Mouse (Mus musculus) forebrain, embryonic 11.5 days (tissue): ENCODE measurements at regions not wholly inside any gene's neighbourhood (a gene's known extent, or its start where the extent isn't known, plus 50 kb on each side); places are given as distances from the start of the nearest gene placed in this dataset.
A peak's percentile ranks its signal among the peaks of the same experiment; 100 is the strongest.

ENCODE experiments used
- ATAC-seq: fragments of 200-750 bp; cut with Nextera tagmentation; replicated peaks from 2 replicates; pipeline ENCODE4 v1.8.0; 2017; ENCODE audit warnings: moderate TSS enrichment; ENCODE audit not compliant: low FRiP score
- DNase-seq: peaks from one replicate; pipeline ENCODE4 v3.0.0-alpha.2; 2017; ENCODE audit warnings: low spot score
- H3K27ac ChIP-seq: fragments of 300-500 bp; sonication (generic); 2 replicates; pipeline ENCODE4 v1.5.1; 2014; ENCODE audit warnings: low read depth, low read length
- H3K27me3 ChIP-seq: fragments of 300-500 bp; sonication (generic); 2 replicates; pipeline ENCODE4 v1.6.1; 2014; ENCODE audit warnings: mild to moderate bottlenecking, low read length, mixed read lengths; ENCODE audit not compliant: control insufficient read depth, insufficient read depth
- H3K36me3 ChIP-seq: fragments of 300-500 bp; sonication (generic); 2 replicates; pipeline ENCODE4 v1.6.1; 2014; ENCODE audit warnings: mild to moderate bottlenecking, low read length, moderate library complexity, mixed read lengths; ENCODE audit not compliant: control insufficient read depth, insufficient read depth
- H3K4me1 ChIP-seq: fragments of 300-500 bp; sonication (generic); replicated peaks from 2 replicates; pipeline ENCODE4 v1.6.1; 2014; ENCODE audit warnings: low read length, mixed read lengths; ENCODE audit not compliant: control insufficient read depth, insufficient read depth
- H3K4me2 ChIP-seq: fragments of 300-500 bp; sonication (generic); 2 replicates; pipeline ENCODE4 v1.6.1; 2014; ENCODE audit warnings: low read depth, mild to moderate bottlenecking, low read length, moderate library complexity, mixed read lengths; ENCODE audit not compliant: severe bottlenecking
- H3K4me3 ChIP-seq: fragments of 300-500 bp; sonication (generic); 2 replicates; pipeline ENCODE4 v1.5.1; 2014; ENCODE audit warnings: low read depth, low read length
- H3K9ac ChIP-seq: fragments of 300-500 bp; sonication (generic); 2 replicates; pipeline ENCODE4 v1.6.1; 2014; ENCODE audit warnings: low read length
- H3K9me3 ChIP-seq: fragments of 300-500 bp; sonication (generic); 2 replicates; pipeline ENCODE4 v1.6.1; 2016; ENCODE audit warnings: low read length, mixed read lengths; ENCODE audit not compliant: control insufficient read depth
- WGBS: fragments of 180-500 bp; shearing (Covaris S2); extraction: QIAGEN DNeasy Blood & Tissue Kit; methylation state at CpG from one replicate; pipeline ENCODE4 v1.1.7; 2014; 5-methylcytosine and 5-hydroxymethylcytosine counted together

GRCm38 (mm10) chr13:82849037-82849436 lies 654.8 kb upstream of the Mef2c start:
- Histone ChIP-seq H3K27ac (no peak overlapping the region), H3K27me3 (no peaks in the 10 kb centered on the region), H3K9me3 (no peaks in the 10 kb centered on the region), H3K36me3 (no peaks in the 10 kb centered on the region), H3K4me3 (no peak overlapping the region), H3K4me2 (no peak overlapping the region), H3K4me1 (no peaks in the 10 kb centered on the region), H3K9ac (no peak overlapping the region)
- no peak for DNase-seq
- 81% methylated on average over 3 of the region's 3 CpGs for WGBS
- no peak for ATAC-seq

- Histone ChIP-seq H3K27me3 (no peaks in the 10 kb centered on the region), H3K9ac (no peak overlapping the region), H3K27ac (no peak overlapping the region), H3K4me2 (no peak overlapping the region), H3K36me3 (no peaks in the 10 kb centered on the region), H3K4me1 (no peaks in the 10 kb centered on the region), H3K4me3 (no peak overlapping the region), H3K9me3 (no peaks in the 10 kb centered on the region)
- no peak for DNase-seq
- ATAC-seq = no peak
Observed at GRCm38 (mm10) chr13:82869869-82870268, 634.0 kb upstream of the Mef2c start.

DNA sequence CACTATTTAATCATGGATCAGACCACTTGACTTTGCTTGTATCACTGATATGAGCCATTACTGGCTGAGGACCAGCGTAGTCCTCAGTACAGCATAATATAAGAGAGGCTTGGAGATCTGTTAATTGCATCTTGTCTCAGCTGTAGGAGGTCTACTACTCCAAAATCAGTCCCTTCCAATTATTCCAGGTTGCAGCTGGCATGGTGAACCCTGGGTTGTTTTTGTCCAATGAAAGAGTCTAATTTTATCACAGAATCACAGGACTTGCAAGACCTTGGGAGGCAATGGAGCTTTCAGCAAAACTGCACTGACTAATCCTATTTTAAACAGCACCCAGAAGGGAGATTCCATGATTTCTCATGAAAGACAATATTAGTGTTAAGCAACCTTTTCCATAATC lies 629.7 kb upstream of the Mef2c start:
- H3K9ac ChIP-seq = no peak overlapping the region
- no peak for ATAC-seq

DNA sequence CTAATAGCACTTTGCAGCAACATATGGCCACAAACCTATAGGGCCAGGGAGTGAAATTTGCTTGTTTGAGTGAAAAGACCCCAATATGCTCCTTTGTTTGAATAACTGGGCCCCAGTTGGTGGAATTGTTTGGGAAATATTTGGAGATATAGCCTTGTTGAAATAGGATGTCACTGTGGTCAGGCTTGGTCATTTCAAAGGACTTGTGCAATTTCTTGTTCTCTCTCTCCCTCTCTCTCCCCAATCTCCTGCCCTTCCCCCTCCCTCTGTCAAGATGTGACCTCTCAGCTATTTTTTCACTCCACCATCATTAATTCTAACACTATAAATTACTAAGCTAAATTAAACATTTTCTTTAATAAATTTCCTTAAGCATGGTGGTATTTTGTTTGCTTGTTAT lies 620.5 kb upstream of the Mef2c start:
- ATAC-seq = no peak

More for the DNA sequence above, 629.7 kb upstream of the Mef2c start:
- H3K4me1 ChIP-seq = no peaks in the 10 kb centered on the region
- WGBS = 82% methylated on average over 1 of the region's 1 CpGs
- H3K4me2 ChIP-seq = no peak overlapping the region
- H3K27me3 ChIP-seq = no peaks in the 10 kb centered on the region
- H3K9me3 ChIP-seq = no peaks in the 10 kb centered on the region
- H3K4me3 ChIP-seq = no peak overlapping the region
- H3K27ac ChIP-seq = no peak overlapping the region
- no peaks in the 10 kb centered on the region for H3K36me3 ChIP-seq
- no peak for DNase-seq

DNA sequence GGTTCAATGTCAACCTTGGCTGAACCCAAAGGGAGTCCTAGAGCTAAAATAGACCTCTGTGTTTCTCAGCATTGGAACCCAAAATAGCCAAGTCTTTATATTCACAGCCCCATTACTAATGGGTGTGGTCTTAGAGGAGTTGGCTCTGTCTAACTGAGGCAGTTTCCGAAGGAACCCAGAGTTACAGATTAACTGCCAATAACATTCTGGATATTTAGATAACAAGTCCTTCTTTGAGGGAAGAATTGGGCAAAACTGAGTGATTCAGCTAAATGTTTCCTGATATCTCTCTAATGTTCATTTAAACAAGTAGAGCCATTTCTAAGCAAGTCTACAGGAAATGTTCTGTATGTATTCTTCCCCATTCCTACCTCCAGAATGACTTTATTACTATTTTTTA lies 615.1 kb upstream of the Mef2c start:
- H3K4me1 ChIP-seq = no peaks in the 10 kb centered on the region
- no peak overlapping the region for H3K4me2 ChIP-seq
- H3K27ac ChIP-seq = no peak overlapping the region
- no peak overlapping the region for H3K4me3 ChIP-seq
- no peaks in the 10 kb centered on the region for H3K9me3 ChIP-seq
- H3K27me3 ChIP-seq = no peaks in the 10 kb centered on the region
- no peak for ATAC-seq
- H3K36me3 ChIP-seq = no peaks in the 10 kb centered on the region
- WGBS = 98% methylated on average over 1 of the region's 1 CpGs
- H3K9ac ChIP-seq = no peak overlapping the region
- no peak for DNase-seq

More for the DNA sequence above, 620.5 kb upstream of the Mef2c start:
- Histone ChIP-seq H3K4me2 (no peak overlapping the region), H3K36me3 (no peaks in the 10 kb centered on the region), H3K9me3 (no peaks in the 10 kb centered on the region), H3K27ac (no peak overlapping the region), H3K27me3 (no peaks in the 10 kb centered on the region), H3K4me1 (no peaks in the 10 kb centered on the region), H3K4me3 (no peak overlapping the region), H3K9ac (no peak overlapping the region)
- DNase-seq = no peak

GRCm38 (mm10) chr13:82892731-82893130 lies 611.1 kb upstream of the Mef2c start:
- Histone ChIP-seq H3K9ac (no peak overlapping the region), H3K27ac (no peak overlapping the region), H3K4me3 (no peak overlapping the region), H3K4me2 (no peak overlapping the region), H3K36me3 (no peaks in the 10 kb centered on the region), H3K27me3 (no peaks in the 10 kb centered on the region), H3K9me3 (no peaks in the 10 kb centered on the region), H3K4me1 (no peaks in the 10 kb centered on the region)
- WGBS = 73% methylated on average over 2 of the region's 2 CpGs
- DNase-seq = no peak
- ATAC-seq = no peak

DNA sequence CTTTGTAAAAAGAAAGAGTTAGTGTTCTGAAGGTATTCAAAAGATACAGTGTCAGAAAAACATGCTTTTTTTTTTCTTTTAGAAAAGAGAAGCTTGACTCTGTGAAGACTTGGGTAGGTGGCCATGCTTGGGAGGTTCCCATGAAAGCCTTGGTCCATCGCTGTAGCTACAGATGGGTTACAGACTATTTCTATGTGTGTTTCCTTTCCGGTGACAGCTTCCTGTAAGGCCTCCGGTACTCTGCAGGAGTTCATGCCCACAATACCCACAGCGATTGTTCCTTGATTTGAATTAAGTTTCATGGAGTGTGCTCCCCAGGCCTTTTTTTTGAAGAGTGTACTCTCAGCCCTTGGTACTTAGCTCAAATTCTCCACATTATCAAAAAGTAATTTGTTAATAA lies 604.1 kb upstream of the Mef2c start:
- no peak overlapping the region for H3K4me2 ChIP-seq
- H3K36me3 ChIP-seq = no peaks in the 10 kb centered on the region
- H3K27ac ChIP-seq = no peak overlapping the region
- WGBS = 75% methylated on average over 4 of the region's 4 CpGs
- H3K27me3 ChIP-seq = no peaks in the 10 kb centered on the region
- DNase-seq (no peak), ATAC-seq (no peak)
- H3K9ac ChIP-seq = no peak overlapping the region
- no peaks in the 10 kb centered on the region for H3K9me3 ChIP-seq
- H3K4me3 ChIP-seq = no peak overlapping the region
- H3K4me1 ChIP-seq = no peaks in the 10 kb centered on the region

DNA sequence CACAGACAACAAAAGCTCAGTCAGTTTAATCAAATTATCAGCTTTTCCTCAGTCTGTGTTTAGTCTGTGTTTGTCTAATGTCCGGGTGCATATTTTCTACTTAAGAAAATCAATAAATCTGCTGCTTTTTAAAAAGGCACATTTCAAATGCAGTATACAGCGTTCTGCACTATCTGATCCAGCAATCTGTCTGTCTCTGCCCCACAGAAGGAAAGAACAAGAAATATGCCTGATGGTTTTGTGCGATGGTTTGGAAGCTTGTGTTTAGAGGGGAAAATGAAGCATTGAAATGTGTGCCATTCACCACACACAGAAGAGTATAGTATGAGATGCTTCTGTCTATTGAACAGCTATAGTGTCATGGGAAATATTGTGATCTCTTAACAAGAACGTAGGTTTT lies 601.7 kb upstream of the Mef2c start:
- DNase-seq (no peak), ATAC-seq (no peak)
- Histone ChIP-seq H3K27ac (no peak overlapping the region), H3K4me1 (no peaks in the 10 kb centered on the region), H3K36me3 (no peaks in the 10 kb centered on the region), H3K4me3 (no peak overlapping the region), H3K4me2 (no peak overlapping the region), H3K9me3 (no peaks in the 10 kb centered on the region), H3K9ac (no peak overlapping the region), H3K27me3 (no peaks in the 10 kb centered on the region)
- 89% methylated on average over 4 of the region's 4 CpGs for WGBS

DNA sequence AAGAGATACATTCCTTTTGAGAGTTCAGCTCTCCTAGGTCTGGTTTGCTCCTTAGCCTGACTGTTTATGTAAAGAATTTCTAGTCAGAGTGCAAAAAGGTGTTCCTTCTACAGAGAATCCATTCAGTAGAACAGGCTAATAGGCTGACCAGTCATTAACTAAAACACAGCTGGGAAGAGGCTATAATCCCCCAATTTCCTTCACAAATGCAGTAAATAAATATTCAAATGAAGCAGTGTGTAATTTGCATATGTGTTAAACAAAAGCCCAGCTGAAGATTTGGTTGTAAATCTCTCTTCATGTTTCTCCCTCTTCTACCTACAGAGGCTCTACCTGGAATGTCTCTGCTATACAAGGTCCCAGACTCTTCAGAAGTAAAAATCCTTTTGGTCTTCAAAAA lies 600.2 kb upstream of the Mef2c start:
- Histone ChIP-seq H3K4me2 (no peak overlapping the region), H3K27ac (no peak overlapping the region), H3K4me1 (no peaks in the 10 kb centered on the region), H3K27me3 (no peaks in the 10 kb centered on the region), H3K9me3 (no peaks in the 10 kb centered on the region), H3K4me3 (no peak overlapping the region), H3K9ac (no peak overlapping the region), H3K36me3 (no peaks in the 10 kb centered on the region)
- no peak for DNase-seq
- 0 out of 2 replicates have a peak, but pooled peaks have one; percentile 42 for ATAC-seq
